Mouse (Mus musculus) large intestine, adult 2 months (tissue): ENCODE data around the gene E130114P18Rik. TPM values are rescaled to one million over a fixed set of nuclear protein-coding genes. Genes with fewer than 3 reads are reported as not detected.

ENCODE experiments used
- DNase-seq: peaks from one replicate; pipeline ENCODE4 v3.0.0-alpha.2; 2012; ENCODE audit warnings: low read depth, low spot score
- WGBS: fragments of 180-500 bp; shearing (Covaris S2); methylation state at CpG from one replicate; pipeline ENCODE4 v1.1.7; 2018; 5-methylcytosine and 5-hydroxymethylcytosine counted together
- polyA plus RNA-seq: library from polyadenylated mRNA; depleted of rRNA; stranded (reverse); fragments of >200 nt; gene quantifications from 2 replicates; pipeline ENCODE4 v1.2.3, GENCODE M21; 2012

The E130114P18Rik gene
- polyA plus RNA-seq, 1 experiment, result not detected

DNA sequence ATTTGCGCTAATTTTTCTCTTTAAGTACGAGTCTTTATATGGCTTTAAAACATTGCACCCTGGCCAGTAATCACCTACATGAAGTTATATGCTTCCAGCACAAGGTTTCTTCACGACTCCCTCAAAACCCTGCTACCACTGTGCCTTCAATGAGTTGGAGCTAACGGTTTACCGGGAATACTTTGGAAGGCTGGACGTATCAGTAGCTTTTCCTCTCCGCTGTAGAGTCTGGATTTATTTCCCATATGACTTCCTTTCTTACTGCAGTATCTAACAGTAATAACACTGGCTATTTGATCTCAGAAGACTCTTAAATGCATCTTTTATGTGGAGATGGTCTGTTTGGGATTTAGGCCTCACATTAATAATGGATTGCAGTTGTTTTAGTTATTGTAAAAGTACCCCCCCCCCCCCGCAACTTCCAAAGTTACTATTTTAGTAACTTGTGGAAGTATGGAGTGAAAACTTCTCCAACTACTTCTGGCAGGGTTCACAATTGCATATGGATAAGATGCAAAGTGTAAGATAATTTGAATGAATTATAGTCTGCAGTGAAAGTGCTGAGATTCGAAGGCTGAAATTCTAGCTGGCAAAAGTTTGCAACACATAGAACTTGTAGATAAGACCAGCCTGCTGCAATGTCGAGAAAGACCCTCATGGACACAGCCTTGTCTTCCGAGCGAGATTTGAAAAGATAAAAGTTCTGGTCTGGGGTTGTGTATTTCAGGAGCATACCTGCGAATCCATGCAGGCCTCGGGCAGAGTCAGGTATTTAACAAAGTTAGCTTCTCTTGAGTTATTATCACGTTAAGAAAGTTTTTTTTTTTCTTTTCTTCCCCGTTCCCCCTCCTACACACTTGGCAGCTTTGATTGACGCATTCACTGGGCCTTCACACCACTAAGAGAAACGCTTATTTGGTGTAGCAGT, 1.4 kb upstream of the E130114P18Rik start:
- DNase-seq, result no peak
- 13% methylated on average over 18 of the region's 18 CpGs for WGBS

DNA sequence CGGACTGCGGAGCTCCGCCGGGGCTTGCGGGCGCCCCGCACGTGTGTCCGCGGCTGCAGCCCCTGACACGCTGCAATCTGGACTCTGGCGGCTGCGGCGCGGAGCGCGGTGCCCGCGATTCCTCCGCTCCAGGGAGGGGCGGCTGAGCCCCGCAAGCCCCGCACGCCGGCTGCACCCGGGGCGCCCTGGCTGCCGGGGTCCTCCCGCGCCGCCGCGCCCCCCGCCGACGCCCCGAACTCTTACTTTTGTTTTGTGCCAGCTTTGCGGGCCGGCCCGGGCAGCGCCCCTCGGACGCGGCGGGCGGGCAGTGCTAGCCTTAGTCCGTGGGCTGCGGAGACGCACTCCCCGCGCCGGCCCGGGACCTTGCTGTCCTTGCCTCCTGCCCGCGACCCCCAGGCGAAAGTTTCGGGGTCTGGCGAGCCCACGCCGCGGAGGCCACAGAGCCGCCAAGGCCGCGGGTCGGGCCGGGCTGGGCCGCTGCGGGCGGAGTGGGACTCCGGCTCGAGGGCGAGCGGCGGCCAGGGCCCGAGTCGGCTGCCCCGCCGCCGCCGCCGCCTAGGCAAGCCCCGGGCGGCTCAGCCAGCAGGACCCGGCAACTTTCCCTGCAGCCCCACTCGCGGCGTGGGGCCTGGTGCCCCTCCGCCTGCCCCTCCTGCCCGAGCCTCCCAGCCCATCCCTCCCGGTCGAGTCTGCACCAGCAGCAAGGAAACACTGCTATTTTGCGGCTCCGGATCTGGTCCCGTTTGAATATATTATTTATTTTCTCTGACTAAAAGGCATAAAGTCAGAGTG, 529 bp upstream of the E130114P18Rik start:
- no peak for DNase-seq
- under 1% methylated on average over 80 of the region's 94 CpGs for WGBS

DNA sequence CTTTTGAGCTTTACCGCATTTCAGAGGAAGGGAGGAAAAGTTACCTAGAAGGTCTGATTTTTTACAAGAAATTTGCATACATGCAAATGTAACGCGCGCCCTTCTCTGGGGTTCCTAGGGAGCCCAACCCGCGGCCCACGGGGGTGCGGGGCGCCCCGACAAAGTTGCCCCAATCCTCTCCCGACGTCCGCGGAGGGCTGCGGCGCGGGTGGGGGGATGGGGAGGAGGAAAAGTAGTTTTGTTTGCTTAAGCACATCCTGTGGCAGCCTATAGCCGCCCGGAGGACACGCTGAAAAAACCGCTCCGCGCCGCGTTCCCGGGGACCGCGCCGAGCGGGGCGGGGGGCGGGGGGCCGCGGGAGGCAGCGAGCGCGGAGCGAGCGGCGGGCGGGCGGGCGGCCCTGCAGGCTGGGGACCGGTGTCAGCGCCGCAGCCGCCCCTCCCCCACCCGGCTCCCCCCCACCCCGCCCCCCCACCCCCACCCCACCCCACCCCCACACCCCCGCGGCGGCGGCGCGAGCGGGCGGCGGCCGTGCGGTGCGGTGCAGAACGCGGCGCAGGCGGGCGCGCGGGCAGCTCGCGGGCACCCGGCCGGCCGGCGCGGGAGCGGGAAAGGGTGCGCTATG, 685 bp downstream of the E130114P18Rik start:
- no peak for DNase-seq
- under 1% methylated on average over 54 of the region's 77 CpGs for WGBS

DNA sequence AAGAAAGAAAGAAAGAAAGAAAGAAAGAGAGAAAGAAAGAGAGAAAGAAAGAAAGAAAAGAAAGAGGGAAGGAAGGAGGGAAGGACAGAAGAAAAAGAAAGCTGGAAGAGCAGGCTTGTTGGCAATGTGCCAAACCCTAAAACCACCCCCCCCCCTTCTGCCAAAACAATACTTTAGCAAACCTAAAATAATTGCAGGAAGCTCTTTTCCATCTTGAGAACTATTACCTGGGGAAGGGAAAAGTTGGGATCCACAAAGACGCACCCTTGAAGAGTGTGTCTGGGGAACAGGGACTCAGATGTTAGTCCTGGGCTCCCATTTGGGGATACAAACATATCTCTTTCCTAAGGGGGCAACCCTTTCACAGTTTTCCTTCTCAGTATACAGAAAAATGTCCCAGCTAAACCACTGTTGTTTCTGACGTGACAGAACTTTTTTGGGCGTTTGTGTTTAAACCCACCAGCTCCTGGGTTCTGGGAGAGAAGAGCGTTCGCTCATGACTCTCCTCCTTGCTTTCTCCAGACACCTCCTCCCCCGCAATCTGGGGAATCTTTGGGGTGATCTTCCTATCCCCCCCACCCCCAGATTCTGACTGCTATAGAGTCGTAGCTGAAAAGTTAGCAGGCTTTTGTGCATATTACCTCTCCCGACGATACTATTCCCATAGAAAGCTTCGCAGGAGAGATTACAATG, 1.3 kb downstream of the E130114P18Rik start:
- WGBS, result 2% methylated on average over 10 of the region's 10 CpGs
- no peak for DNase-seq

DNA sequence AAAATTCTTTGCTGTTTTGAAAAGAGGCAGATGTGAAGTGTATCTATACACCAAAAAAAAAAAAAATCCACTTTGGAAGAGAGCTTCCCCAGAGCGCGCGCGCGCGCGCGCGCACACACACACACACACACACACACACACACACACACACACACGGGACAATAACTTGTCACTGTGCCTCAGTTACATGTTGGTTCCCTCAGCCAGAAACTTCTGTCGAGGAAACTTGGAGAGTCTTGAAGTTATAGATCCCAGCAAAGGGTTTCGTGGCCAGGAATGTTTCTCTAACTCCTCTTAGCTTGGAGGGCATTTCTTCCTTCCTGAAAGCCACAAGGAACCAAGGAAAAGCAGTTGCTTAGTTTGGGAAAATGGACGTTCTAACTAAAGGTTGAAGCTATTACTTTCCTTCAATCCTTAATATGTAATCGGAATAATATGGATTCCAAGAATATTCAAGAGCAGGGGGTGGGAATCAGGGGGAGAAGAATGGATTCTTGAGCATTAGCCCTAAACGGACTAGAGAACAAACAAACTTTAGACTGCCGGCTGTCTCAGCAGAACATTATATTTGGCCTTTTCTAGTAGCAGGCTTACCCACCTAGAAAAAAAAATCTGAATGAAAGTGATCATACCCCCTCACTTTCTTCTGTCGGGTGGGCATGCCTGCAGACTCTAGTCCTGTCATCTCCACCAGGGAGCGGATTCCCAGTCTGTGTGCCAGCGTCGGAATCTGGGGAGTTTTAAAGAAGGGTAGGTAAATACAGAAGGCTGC, 2.2 kb downstream of the E130114P18Rik start:
- DNase-seq, result no peak
- 2% methylated on average over 20 of the region's 20 CpGs for WGBS

DNA sequence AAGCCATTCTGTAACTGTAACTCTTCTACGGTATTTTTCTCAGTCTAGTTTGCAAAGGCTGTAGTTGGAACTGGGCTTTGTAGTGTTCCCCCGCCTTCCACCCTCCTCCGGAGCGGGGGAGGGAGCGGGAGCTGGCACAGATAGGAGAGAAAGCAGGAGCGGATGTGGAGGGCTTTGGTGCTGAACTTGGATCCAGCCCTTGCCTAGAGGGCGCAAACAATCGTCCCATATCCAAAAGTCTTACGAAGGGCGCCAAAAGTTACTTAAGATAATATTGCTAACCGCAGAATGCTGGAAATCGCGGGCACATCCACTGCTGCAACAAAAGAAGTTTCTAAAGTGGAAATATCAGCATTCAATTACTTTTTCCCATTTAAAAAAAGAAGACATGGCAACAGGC, 2.8 kb downstream of the E130114P18Rik start:
- WGBS, result under 1% methylated on average over 13 of the region's 13 CpGs
- DNase-seq, result no peak

DNA sequence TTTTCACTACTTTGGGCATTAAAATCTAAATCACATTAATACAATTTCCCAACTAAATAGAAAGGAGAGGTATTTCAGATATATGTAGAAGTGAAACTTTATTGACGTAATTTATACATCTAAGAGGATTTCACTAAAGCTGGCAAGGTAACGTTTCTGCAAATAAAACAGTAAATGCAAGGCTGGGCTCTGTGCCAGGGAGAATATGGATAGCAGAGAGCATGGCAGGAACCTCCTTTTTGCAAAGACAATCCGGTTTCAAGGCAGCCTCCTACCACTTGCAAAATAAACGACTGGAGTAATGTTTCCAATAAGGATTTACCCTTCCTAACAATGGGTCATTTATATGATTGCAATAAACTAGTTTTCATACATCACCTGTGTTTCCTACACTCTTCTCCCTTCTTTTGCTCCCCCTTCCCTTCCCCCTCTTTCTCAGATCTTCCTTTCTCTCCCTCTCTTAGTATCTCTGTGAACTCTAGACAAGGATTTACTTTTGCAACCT, 3.4 kb downstream of the E130114P18Rik start:
- DNase-seq, result no peak
- 11% methylated on average over 4 of the region's 4 CpGs for WGBS

DNA sequence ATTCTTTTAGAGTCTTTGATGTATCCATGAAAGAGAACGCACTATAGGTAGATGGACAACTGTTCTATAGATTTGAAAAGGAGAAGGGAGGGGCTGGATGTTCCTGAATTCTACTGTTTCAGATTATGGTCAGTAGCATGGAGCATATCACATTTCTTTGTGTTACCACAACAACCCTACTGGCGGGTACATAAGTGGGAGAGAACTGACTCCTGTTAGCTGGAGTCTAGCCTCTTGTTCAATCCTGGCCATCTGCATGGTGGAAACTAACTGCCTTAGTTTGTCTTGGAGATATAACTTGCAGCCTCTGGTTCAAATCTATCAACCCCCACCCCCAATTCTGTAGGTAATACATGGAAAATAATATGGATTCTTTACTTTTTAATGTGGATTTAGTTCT, 4.1 kb downstream of the E130114P18Rik start:
- WGBS, result 60% methylated on average over 2 of the region's 2 CpGs
- no peak for DNase-seq

DNA sequence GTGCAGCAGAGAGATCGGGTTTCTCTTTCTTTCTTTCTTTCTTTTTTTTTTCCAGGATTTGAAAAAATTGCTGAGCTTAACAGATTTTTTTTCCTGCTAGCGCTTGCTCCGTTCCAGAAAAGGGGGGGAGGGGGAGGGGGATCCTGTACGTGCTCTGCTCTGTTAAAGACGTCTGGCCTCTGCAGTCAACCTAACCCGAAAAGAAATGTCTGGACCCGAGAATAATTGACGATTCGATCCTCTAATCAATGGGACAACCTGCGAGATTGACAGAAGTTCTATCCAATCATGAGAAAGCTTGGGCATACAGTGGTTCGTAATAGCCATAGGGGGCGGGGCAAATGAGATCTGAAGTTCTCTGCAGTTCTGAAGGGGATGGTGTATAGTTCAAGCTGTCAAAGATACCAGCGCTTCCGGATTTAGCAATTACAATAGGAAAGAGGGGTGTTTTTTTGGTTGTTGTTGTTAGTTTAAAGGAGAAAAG, 4.7 kb downstream of the E130114P18Rik start:
- 0% methylated on average over 14 of the region's 14 CpGs for WGBS
- peak; percentile 100 for DNase-seq

DNA sequence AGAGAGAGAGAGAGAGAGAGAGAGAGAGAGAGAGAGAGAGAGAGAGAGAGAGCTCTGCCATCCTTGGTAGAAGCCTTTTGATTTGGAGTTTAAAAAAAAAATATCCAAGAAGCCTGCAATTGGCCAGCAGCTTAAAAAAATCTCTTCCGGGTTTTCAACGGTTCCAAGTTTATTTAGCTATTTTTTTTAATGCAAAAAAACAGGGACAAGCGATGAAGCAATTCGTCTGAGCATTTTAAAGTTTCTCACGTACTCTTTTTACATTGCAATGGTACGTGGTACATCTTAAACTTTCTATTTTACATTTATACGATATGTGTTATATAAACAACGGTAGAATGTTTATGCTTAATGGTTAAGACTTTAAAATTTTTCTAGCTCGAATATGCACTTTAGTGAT, 5.2 kb downstream of the E130114P18Rik start, which contains the start of gene Nfia:
Gene Nfia, plus strand, starts transcription at position 94 of the 400 bp plus-strand sequence.
- no peak for DNase-seq
- 0% methylated on average over 9 of the region's 9 CpGs for WGBS

DNA sequence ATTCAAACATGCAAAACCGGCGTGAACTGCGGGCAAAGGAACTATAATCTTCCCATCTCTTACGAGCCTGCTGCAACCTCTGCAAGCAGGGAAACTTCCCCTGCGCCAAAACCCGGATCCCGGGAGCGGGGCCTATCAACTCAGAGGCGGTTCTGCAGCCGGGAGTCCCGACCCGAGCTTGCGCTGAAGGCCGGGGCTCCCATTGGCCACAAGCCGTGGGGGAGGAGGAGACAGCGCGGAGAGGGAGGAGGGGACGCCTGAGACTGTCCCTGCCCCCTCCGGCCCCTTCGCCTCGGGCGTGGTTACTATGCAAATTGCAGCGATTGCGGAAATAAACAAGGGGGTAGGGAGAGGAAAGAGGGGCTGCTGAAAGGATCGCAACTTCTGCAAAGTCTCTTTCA, 5.8 kb downstream of the E130114P18Rik start:
- DNase-seq, result no peak
- under 1% methylated on average over 25 of the region's 25 CpGs for WGBS

DNA sequence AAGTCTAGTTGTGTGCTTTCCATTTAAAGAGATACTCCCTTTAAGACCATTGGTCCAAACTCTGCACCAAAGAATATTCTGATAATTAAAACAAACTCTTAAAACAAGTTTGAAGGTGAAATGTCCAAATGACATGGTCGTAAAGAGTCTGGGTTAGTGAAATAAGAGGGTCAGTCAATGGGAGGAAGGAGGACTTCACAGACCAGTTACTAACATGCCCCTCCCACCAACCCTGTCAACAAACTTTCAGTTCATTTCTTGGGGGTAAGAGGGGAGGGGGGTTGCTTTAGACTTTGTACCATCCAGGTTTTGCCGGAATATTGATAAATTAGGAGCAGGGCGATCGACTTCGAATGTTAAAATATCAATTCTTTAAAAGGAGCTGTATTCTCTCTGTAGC, 6.5 kb downstream of the E130114P18Rik start:
- WGBS, result 7% methylated on average over 5 of the region's 5 CpGs
- DNase-seq, result no peak

DNA sequence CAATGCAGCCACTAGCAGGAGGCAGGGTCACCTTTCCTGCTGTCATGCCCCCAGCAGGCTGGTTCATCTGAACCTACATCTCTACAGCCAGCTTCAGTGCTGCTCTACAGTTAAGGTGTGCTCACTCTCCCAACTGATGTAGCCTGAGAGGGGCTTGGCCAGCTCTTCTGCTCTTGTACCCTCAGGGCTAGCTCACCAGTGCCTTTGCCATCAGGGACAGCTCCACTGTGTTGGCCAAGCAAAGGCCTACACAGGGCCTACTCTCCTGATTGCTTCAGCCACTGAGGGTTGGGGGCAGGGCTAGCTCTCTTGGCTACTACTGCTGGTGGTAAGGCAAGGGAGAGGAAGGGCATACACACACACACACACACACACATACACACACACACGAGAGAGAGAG, 8.0 kb downstream of the E130114P18Rik start:
- no peak for DNase-seq
- WGBS, result 43% methylated on average over 1 of the region's 1 CpGs

DNA sequence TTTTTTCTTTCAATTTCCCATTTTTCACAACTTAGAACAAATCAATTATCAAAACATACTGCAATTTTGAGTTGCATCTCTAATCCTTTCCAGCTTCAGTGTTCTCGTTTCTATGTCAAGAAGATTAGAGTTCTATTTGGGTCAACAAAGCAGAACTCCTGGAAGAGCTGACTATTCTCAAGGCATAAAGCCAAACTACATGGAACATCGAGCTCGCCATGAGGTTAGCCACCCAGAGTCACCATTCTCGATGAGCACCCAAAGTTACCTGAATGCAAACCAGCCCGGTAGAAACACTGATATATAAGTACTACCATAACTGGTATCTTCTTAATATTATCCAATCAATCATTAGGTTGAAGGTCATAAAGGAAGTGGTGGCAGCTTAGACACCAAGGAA, 10.4 kb downstream of the E130114P18Rik start:
- 95% methylated on average over 5 of the region's 5 CpGs for WGBS
- DNase-seq, result no peak

DNA sequence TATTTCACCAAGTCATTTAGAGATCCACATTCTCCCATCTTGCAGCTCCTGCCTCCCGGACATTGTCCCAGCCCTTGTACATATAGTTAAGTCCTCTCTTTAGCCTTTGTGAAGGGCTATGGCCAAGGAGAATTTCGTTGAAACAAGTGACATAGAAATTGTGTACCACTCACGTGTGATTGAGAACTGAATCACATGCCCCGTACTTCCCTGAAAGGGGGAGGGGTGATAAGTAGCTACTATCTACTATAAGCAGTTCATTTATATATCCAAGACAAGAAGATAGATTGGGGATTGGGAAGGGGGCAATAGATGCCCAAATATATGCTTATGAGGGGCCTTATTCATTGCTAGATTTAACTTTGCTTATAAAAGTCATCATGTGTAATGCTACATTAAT, 10.9 kb downstream of the E130114P18Rik start:
- DNase-seq, result no peak
- WGBS, result 74% methylated on average over 4 of the region's 4 CpGs

DNA sequence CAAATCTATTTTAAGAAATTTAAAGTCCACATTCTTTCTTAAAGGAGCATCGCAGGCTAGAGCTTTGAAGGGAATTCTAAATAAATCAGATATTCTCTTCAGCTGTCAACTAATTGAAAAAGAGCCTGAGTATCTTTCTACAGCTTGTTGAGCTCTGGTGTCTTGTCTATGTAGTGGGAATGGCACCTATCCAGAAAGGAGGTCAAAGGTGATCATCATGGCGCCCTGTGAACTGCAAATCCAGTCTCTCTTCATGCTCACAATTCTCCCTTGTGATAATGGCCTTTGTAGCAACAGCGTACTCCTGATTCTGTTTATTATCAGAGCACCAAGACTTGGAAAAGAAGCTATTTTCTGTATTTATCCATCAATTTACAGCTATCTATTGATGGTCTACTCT, 11.8 kb downstream of the E130114P18Rik start:
- WGBS, result 93% methylated on average over 3 of the region's 3 CpGs
- DNase-seq, result no peak

DNA sequence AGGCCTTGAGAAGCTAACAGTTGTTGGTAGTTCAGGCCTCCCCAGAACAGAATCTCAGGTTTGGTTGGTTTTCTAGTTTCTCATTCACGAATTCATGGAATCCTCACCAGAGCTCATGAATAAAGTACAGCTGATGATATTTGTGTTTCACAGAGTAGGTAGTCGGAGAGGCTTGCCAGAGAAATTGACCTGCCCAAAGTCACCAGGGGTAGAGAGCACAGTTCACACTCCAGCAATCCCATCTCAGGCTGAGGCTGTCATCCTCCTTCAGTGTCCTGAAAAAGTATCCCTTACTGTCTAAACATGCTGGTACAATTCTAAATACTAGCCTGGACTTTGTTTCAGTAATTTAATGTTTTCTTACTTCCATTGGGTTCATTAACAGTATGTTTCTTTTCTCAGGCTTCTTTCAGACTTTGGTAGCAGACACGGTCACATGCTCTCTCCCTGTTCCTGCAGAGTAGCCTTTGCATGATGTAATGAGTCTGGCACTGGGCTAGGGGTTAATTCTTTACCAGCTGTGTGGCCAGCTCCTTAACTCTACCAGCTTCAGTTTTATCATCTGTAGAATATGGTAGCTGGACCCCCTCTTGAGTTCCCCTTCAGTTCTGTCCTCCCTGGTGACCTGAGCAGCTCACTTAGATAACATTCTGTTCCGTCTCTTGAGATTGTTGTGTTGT, 12.4 kb downstream of the E130114P18Rik start:
- DNase-seq, result no peak
- WGBS, result 88% methylated on average over 4 of the region's 4 CpGs

DNA sequence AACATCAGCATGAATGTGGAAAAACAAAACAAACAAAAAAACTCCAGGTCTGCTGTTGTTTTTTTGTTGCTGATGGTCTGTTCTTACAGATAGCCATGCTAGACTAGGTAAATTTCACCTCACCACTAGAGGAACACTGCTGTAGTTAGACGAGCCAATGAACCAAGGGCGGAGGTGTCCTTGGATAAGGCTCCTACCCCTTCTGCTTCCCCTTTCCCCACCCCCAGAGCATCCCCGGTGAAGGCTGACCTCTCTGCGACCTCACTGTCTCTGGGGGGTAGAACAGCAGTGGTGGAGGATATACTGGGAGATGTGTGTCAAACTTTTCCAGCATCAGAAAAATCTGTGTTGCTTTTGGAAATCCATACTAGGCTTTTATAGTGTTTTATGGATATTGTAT, 13.3 kb downstream of the E130114P18Rik start:
- DNase-seq, result no peak

More for the DNA sequence above, 13.3 kb downstream of the E130114P18Rik start:
- 64% methylated on average over 4 of the region's 4 CpGs for WGBS
